Mouse (Mus musculus) heart, embryonic 13.5 days (tissue): ENCODE measurements around the gene Tnfrsf23. TPM values are rescaled to one million over a fixed set of nuclear protein-coding genes. Genes with fewer than 3 reads are reported as not detected.
"Not testable (repeated sequence)": the region's sequence is repeated elsewhere in the genome, so short reads cannot be mapped to it uniquely, and the experiment has no call there.

Experiments used
- ATAC-seq: fragments of 200-750 bp; cut with Nextera tagmentation; 2 replicates; pipeline ENCODE4 v1.8.0; 2017; ENCODE audit warnings: moderate TSS enrichment; ENCODE audit not compliant: insufficient number of reproducible peaks, low FRiP score, low TSS enrichment; ENCODE audit errors: extremely low read depth
- H3K27ac ChIP-seq: fragments of 300-500 bp; sonication (generic); replicated peaks from 2 replicates; pipeline ENCODE4 v1.5.1; 2015; ENCODE audit warnings: moderate library complexity, mild to moderate bottlenecking, inconsistent platforms
- H3K27me3 ChIP-seq: fragments of 300-500 bp; sonication (generic); replicated peaks from 2 replicates; pipeline ENCODE4 v1.6.1; 2015; ENCODE audit warnings: mild to moderate bottlenecking, inconsistent platforms
- H3K36me3 ChIP-seq: fragments of 300-500 bp; sonication (generic); 2 replicates; pipeline ENCODE4 v1.6.1; 2015; ENCODE audit warnings: mild to moderate bottlenecking, inconsistent platforms
- H3K4me1 ChIP-seq: fragments of 300-500 bp; sonication (generic); 2 replicates; pipeline ENCODE4 v1.6.1; 2015; ENCODE audit warnings: inconsistent platforms
- H3K4me2 ChIP-seq: fragments of 300-500 bp; sonication (generic); 2 replicates; pipeline ENCODE4 v1.6.1; 2015; ENCODE audit warnings: inconsistent platforms, mild to moderate bottlenecking, moderate library complexity
- H3K4me3 ChIP-seq: fragments of 300-500 bp; sonication (generic); 2 replicates; pipeline ENCODE4 v1.5.1; 2015; ENCODE audit warnings: moderate library complexity, mild to moderate bottlenecking, inconsistent platforms
- H3K9ac ChIP-seq: fragments of 300-500 bp; sonication (generic); 2 replicates; pipeline ENCODE4 v1.6.1; 2015; ENCODE audit warnings: inconsistent platforms, mild to moderate bottlenecking, moderate library complexity
- H3K9me3 ChIP-seq: fragments of 300-500 bp; sonication (generic); 2 replicates; pipeline ENCODE4 v1.6.1; 2016; ENCODE audit warnings: inconsistent platforms
- WGBS: fragments of 180-500 bp; shearing (Covaris S2); methylation state at CpG from one replicate; pipeline ENCODE4 v1.1.7; 2015; ENCODE audit warnings: mixed read lengths; 5-methylcytosine and 5-hydroxymethylcytosine counted together
- polyA plus RNA-seq: library from polyadenylated mRNA; unstranded; fragments of >200 nt; fragmentation: Nextera tagmentation; extraction: Ambion mirVana; gene quantifications from 2 replicates; pipeline ENCODE4 v1.2.1, GENCODE M21; 2015

Tnfrsf23 gene
- polyA plus RNA-seq, 1 experiment from 2014 or later, result 3.1 TPM

DNA sequence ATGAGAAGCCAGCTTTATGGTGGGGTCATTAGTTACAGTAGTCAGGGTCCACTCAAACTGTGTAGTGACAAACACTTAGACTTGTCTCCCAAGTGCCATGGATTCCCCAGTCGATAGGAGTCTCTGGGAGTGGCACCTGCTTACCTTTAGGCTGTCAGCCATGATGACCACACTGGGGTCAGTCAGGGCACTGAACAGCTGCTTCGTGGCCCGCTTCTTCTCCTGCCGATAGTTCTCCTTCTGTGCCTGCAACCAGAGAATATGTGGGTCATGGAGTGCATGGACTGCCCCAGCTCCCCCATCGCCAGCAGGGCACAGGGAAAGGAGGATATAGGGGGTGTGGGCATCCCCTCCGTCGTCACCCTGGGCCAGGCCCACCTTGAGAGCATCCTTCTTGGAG is 23.7 kb upstream of the Tnfrsf23 start:
- Histone ChIP-seq H3K36me3 (peaks cover 94% of the 10 kb centered on the region), H3K4me2 (no peak overlapping the region), H3K9me3 (no peaks in the 10 kb centered on the region), H3K4me1 (peaks cover 25% of the 10 kb centered on the region), H3K27me3 (no peaks in the 10 kb centered on the region), H3K9ac (no peak overlapping the region), H3K27ac (no peak overlapping the region), H3K4me3 (no peak overlapping the region)
- WGBS, result 77% methylated on average over 7 of the region's 7 CpGs
- ATAC-seq, result no peak

- Histone ChIP-seq H3K4me1 (peaks cover 5% of the 10 kb centered on the region), H3K9me3 (no peaks in the 10 kb centered on the region), H3K27ac (no peak overlapping the region), H3K9ac (no peak overlapping the region), H3K36me3 (peaks cover 95% of the 10 kb centered on the region), H3K4me3 (no peak overlapping the region), H3K4me2 (no peak overlapping the region), H3K27me3 (no peaks in the 10 kb centered on the region)
- WGBS, result 38% methylated on average over 7 of the region's 7 CpGs
- no peak for ATAC-seq
Observed at GRCm38 (mm10) chr7:143706697-143707438, 21.2 kb upstream of the Tnfrsf23 start.

- ATAC-seq, result no peak
- H3K4me2 ChIP-seq, result no peak overlapping the region
- no peak overlapping the region for H3K4me3 ChIP-seq
- no peak overlapping the region for H3K27ac ChIP-seq
- no peaks in the 10 kb centered on the region for H3K27me3 ChIP-seq
- no peaks in the 10 kb centered on the region for H3K9me3 ChIP-seq
- no peak overlapping the region for H3K9ac ChIP-seq
- peaks cover 5% of the 10 kb centered on the region for H3K4me1 ChIP-seq
- peaks cover 94% of the 10 kb centered on the region for H3K36me3 ChIP-seq
- 56% methylated on average over 2 of the region's 2 CpGs for WGBS
Observed at GRCm38 (mm10) chr7:143696140-143696539, 10.5 kb upstream of the Tnfrsf23 start.

DNA sequence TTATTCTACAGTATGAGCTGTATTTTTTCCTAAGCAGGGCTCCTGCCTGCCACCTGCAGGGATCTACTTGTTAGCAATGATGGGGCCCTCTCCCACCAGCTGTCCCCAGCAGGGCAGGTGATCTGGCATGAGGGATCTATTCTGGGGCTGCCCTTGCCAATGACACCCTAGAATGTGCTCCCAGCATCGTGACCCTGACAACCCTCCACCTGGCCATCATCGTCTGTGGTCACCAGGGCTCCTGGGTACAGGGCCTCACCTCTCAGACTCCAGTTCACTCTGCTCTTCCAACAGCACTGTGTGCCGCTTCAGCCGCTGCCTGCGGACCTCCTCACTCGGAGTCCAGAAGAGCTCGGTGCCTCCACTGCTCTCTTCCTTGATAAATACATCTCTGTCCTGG is 8.9 kb upstream of the Tnfrsf23 start:
- Histone ChIP-seq H3K27ac (no peak overlapping the region), H3K36me3 (peaks cover 99% of the 10 kb centered on the region), H3K27me3 (no peaks in the 10 kb centered on the region), H3K4me1 (peaks cover 14% of the 10 kb centered on the region), H3K9ac (no peak overlapping the region), H3K9me3 (no peaks in the 10 kb centered on the region), H3K4me3 (no peak overlapping the region), H3K4me2 (no peak overlapping the region)
- ATAC-seq, result no peak
- 89% methylated on average over 7 of the region's 7 CpGs for WGBS

GRCm38 (mm10) chr7:143692746-143693510 is 7.3 kb upstream of the Tnfrsf23 start:
- Histone ChIP-seq H3K36me3 (peaks cover 99% of the 10 kb centered on the region), H3K4me3 (no peak overlapping the region), H3K4me1 (peaks cover 14% of the 10 kb centered on the region), H3K9me3 (no peaks in the 10 kb centered on the region), H3K27ac (no peak overlapping the region), H3K27me3 (no peaks in the 10 kb centered on the region), H3K9ac (no peak overlapping the region), H3K4me2 (no peak overlapping the region)
- 83% methylated on average over 12 of the region's 12 CpGs for whole genome bisulfite sequencing
- no peak for ATAC-seq

DNA sequence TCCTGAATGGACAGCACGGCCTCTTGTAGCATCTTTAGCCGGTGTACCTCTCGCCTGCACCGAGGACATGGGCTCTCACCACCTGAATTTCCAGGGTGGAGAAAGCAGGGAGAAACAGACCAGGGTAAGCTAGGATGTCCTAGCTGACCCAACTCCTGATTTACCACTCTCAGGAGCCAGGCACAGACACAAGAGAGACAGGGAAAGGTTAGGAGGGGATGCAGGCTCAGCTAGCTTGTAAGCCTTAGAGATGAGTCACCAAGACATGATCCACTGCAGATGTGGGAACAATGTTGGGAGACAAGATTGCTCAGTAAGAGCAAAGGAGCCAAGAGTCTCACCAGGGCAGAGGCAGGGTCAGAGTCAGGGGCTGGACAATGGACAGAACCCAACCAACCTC is 6.2 kb upstream of the Tnfrsf23 start:
- WGBS, result 92% methylated on average over 4 of the region's 4 CpGs
- ATAC-seq, result no peak

DNA sequence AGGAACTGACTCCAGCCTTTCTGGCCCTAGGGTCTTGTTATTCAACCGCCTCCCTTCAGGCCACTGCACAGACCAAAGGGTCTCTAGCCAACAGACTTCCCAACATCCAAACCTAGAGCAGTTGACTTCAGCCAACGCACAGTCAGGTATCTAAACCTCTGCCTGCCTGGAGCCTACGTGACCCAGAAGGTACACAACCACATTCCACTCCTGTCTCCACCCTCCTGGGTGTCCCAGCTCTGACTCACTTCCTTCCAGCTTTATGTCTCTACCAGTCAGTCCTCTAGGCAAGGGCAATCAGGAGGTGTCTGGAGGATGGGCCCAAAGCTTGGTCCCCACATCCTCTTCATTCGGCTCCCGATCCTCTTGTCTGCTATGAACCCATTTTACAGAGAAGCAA is 5.5 kb upstream of the Tnfrsf23 start:
- Histone ChIP-seq H3K36me3 (peaks cover 89% of the 10 kb centered on the region), H3K9me3 (no peaks in the 10 kb centered on the region), H3K27me3 (no peaks in the 10 kb centered on the region), H3K4me3 (no peak overlapping the region), H3K4me1 (peaks cover 15% of the 10 kb centered on the region), H3K27ac (peak overlapping the region; percentile 26; the same call in 1 of the 2 replicates), H3K4me2 (no peak overlapping the region), H3K9ac (no peak overlapping the region)
- 82% methylated on average over 5 of the region's 5 CpGs for WGBS
- no peak for ATAC-seq

More for the DNA sequence above, 6.2 kb upstream of the Tnfrsf23 start:
- Histone ChIP-seq H3K4me1 (peaks cover 14% of the 10 kb centered on the region), H3K36me3 (peaks cover 96% of the 10 kb centered on the region), H3K27me3 (no peaks in the 10 kb centered on the region), H3K4me3 (no peak overlapping the region), H3K27ac (no peak overlapping the region), H3K4me2 (no peak overlapping the region), H3K9me3 (no peaks in the 10 kb centered on the region), H3K9ac (no peak overlapping the region)

DNA sequence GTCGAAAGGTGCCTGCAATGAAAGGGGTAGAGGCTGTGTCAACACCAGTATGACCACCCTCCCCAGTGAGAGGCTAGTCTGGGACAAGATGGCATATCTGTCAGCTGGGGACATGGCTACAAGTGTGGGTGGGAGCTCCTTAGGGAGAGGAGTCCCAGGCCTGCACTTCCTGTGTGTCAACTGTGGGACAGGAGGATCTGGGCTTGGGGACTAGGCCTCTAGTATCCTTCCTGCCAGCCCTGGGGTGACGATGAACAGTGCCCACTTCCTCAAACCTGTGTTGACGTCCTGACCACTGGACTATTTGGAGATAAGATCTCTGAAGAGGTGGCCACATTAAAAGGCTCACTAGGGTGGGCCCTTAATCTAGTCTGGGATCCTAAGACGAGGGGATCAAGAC is 4.3 kb upstream of the Tnfrsf23 start:
- H3K27me3 ChIP-seq, result no peaks in the 10 kb centered on the region
- 60% methylated on average over 4 of the region's 4 CpGs for WGBS
- peaks cover 77% of the 10 kb centered on the region for H3K36me3 ChIP-seq
- H3K27ac ChIP-seq, result no peak overlapping the region
- no peak for ATAC-seq
- no peak overlapping the region for H3K4me2 ChIP-seq
- H3K9ac ChIP-seq, result no peak overlapping the region
- H3K4me3 ChIP-seq, result no peak overlapping the region
- H3K4me1 ChIP-seq, result peaks cover 18% of the 10 kb centered on the region
- H3K9me3 ChIP-seq, result no peaks in the 10 kb centered on the region

DNA sequence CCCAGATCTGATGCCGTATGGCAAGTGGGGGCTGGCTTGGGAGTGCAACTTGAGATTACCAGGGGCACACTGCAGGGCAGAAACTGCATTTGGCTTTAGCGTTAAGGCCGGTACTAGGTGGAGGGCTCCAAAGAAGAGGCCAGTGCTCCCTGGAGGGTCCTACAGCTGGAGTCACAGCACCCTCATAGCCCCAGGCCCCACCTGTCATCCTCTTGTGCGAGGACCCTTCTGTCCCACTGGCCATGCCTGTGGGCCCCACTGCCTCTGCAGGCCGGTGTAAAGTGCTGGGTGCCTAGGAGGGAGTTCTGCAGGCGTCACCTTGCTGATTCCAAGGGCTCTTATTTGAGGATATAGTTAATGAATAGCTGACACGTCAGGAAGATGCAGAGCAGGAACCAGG is 3.8 kb upstream of the Tnfrsf23 start:
- no peak for ATAC-seq
- H3K27me3 ChIP-seq, result no peaks in the 10 kb centered on the region
- 75% methylated on average over 7 of the region's 7 CpGs for WGBS
- no peak overlapping the region for H3K27ac ChIP-seq
- peaks cover 72% of the 10 kb centered on the region for H3K36me3 ChIP-seq
- H3K9me3 ChIP-seq, result no peaks in the 10 kb centered on the region
- no peak overlapping the region for H3K9ac ChIP-seq
- no peak overlapping the region for H3K4me3 ChIP-seq
- no peak overlapping the region for H3K4me2 ChIP-seq
- peaks cover 18% of the 10 kb centered on the region for H3K4me1 ChIP-seq

DNA sequence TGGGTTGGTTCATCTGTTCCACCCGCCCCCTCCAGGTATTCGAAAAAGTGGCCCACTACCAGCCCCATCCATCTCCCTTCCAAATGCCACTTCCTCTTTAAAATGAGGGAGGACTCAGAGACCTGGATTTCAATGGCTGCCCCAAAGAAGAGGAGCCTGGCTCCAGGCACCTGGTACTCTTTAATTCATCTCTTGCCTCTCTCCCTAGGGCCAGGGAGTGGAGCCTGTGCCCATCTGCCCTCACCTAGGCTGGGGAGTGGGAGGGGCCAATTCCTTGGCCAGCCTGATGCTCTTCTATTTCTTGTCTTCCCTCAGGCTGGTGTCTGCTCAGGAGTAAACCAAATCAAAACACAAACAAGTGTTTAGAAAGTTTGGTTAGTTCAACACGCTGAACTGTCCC is 1.0 kb upstream of the Tnfrsf23 start:
- not testable (repeated sequence) for H3K9me3 ChIP-seq, H3K27ac ChIP-seq, H3K4me3 ChIP-seq, H3K27me3 ChIP-seq, H3K4me2 ChIP-seq, ATAC-seq, H3K9ac ChIP-seq
- Histone ChIP-seq H3K4me1 (peaks cover 18% of the 10 kb centered on the region), H3K36me3 (peaks cover 44% of the 10 kb centered on the region)
- WGBS, result 82% methylated on average over 3 of the region's 3 CpGs

DNA sequence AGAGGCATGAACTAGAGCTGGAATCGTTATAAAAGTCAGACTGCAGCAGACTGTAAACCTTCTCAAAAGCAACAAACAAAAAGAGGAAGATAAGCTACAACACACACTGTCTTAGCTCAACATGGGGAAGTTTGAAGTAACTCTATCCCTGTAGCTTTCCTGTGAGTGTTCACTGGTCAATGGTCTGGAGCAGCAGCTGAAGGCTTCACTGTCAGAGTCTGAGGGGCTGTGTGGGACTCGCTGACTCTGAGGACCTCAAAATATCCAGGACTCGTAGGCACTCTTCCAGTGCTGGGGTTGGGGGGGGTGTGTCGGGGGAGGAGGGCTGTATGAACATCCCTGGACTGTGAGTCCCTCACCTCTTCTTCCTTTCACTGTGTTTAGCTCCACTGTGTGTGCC is 519 bp upstream of the Tnfrsf23 start:
- H3K9ac ChIP-seq, H3K9me3 ChIP-seq, H3K27ac ChIP-seq, H3K4me3 ChIP-seq, H3K27me3 ChIP-seq, ATAC-seq: not testable (repeated sequence)
- peaks cover 39% of the 10 kb centered on the region for H3K36me3 ChIP-seq
- WGBS, result 50% methylated on average over 4 of the region's 4 CpGs
- peak overlapping the region; percentile 96; the same call in 1 of the 2 replicates for H3K4me2 ChIP-seq
- peaks cover 13% of the 10 kb centered on the region for H3K4me1 ChIP-seq

- not testable (repeated sequence) for H3K9me3 ChIP-seq, H3K4me3 ChIP-seq, H3K9ac ChIP-seq, H3K27ac ChIP-seq, H3K4me1 ChIP-seq, H3K27me3 ChIP-seq, H3K4me2 ChIP-seq, ATAC-seq
- peaks cover 23% of the 10 kb centered on the region for H3K36me3 ChIP-seq
- WGBS, result 85% methylated on average over 1 of the region's 2 CpGs
Observed at GRCm38 (mm10) chr7:143684569-143684968, 1.1 kb downstream of the Tnfrsf23 start.
